ENCODE assay signal across 36 mouse cellular contexts in the genomic region with DNA sequence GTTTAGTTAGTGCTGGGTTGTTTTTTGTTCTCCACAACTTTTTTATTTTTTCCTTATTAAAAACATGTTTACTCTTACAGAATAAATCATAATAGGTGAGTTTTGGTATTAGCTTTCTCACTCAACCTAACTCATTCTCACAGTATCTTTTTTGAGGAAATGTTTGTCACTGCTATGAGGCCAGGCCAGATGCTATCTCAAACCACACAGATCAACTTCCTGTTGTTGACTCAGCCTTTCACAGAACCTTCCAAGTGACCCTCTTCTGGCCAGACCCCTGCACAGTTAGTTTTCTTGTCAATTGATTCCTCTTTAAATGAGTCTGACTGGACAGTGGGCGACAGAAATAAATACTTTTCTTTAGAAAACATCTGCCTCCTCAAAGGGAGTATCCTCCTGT. TPM values are rescaled to one million over a fixed set of nuclear protein-coding genes. Genes with fewer than 3 reads are reported as not detected.
DNase-seq lines count a peak whose midpoint lies in the region; ATAC-seq and TF ChIP-seq lines count a peak whose summit lies in the region.
"Had no signal": no experiment of that assay in that cellular context is flagged by ENCODE, and none has a peak within 500 bp of the region (broad histone marks: within the 10 kb centered on the region; RNA-seq: fewer than 3 reads in every experiment).

No protein-coding gene starts in this region.

- no peak overlapping the region for H3K9ac ChIP-seq in MEL (ENCODE audit: control insufficient read depth, low read depth, low read length, poor library complexity, severe bottlenecking)
- H3K9ac ChIP-seq: embryonic facial prominence, embryonic 12.5 days; forebrain, embryonic 12.5 days; heart, embryonic 12.5 days; limb, embryonic 15.5 days; liver, embryonic 14.5 days; lung, embryonic 15.5 days had no signal

- TF ChIP-seq POLR2A in MEL (IDR thresholded peaks at IDR 0.05; ENCODE audit: control insufficient read depth in 1 of 2, insufficient read depth in 1 of 2, low read depth in 1 of 2, low read length in 2 of 2, poor library complexity in 1 of 2) = no peak

- no peaks in the 10 kb centered on the region for H3K27me3 ChIP-seq in MEL (ENCODE audit: control insufficient read depth in 1 of 2, insufficient read depth in 2 of 2, low read length in 2 of 2)
- H3K27me3 ChIP-seq: embryonic facial prominence, embryonic 12.5 days; forebrain, embryonic 12.5 days; heart, embryonic 12.5 days; limb, embryonic 15.5 days; lung, embryonic 15.5 days; Patski had no signal

- H3K36me3 ChIP-seq in MEL (ENCODE audit: control insufficient read depth in 1 of 2, insufficient read depth in 2 of 2, low read length in 2 of 2) = peaks cover 0 to 5% of the 10 kb centered on the region in 2 experiments; a peak in 2 of 4 replicates
- H3K36me3 ChIP-seq: embryonic facial prominence, embryonic 12.5 days; forebrain, embryonic 12.5 days; heart, embryonic 12.5 days; limb, embryonic 15.5 days; lung, embryonic 15.5 days; midbrain, embryonic 10.5 days had no signal

- H3K4me1 ChIP-seq in MEL (ENCODE audit: control insufficient read depth in 1 of 2, insufficient read depth in 2 of 2, low read length in 2 of 2) = peaks cover 0 to 2% of the 10 kb centered on the region in 2 experiments; a peak in 1 of 4 replicates
- H3K4me1 ChIP-seq: embryonic facial prominence, embryonic 12.5 days; forebrain, embryonic 12.5 days; heart, embryonic 12.5 days; limb, embryonic 15.5 days; lung, embryonic 15.5 days had no signal

- TF ChIP-seq CTCF in MEL (IDR thresholded peaks at IDR 0.05 in 2 of 3, conservative IDR thresholded peaks at IDR 0.05 in 1 of 3; ENCODE audit: control insufficient read depth in 1 of 3, insufficient read depth in 1 of 3, low read depth in 2 of 3, low read length in 3 of 3, poor library complexity in 1 of 3, severe bottlenecking in 1 of 3) = no peak

- H3K27ac ChIP-seq in MEL (ENCODE audit: control insufficient read depth, low read depth, low read length) = no peak overlapping the region
- H3K27ac ChIP-seq: embryonic facial prominence, embryonic 12.5 days; forebrain, embryonic 12.5 days; gastrocnemius, adult 2 months; hindbrain, postnatal 0 days; kidney, postnatal 0 days; limb, embryonic 15.5 days; liver, embryonic 14.5 days; lung, embryonic 15.5 days; midbrain, embryonic 10.5 days had no signal

- no peaks in the 10 kb centered on the region for H3K79me2 ChIP-seq in MEL (ENCODE audit: control insufficient read depth, insufficient read depth, low read length, poor library complexity)

- DNase-seq in A20 (ENCODE audit: low read depth, low spot score) (peak; percentile 47), MEL (ENCODE audit: low read depth, low spot score) (peak; percentile 38)
- no peak for DNase-seq in thymus, postnatal 4 days
- DNase-seq in cerebellum, postnatal 36 days = no peak
- DNase-seq in kidney, adult 18-20 months = no peak
- DNase-seq: adrenal gland, adult 2 months; cerebellum, adult 11-12 months; cerebellum, postnatal 10 days; gastrocnemius, adult 2 months; heart, postnatal 10 days; kidney, adult 11 months; left cerebral cortex, postnatal 4 days; lung, postnatal 36 days; right cerebral cortex, postnatal 25 days; spleen, adult 18-20 months; thymus, postnatal 14 days had no signal

- TF ChIP-seq RAD21 in MEL (IDR thresholded peaks at IDR 0.05; ENCODE audit: low read depth, low read length) = no peak

- peak in 1 of 2 experiments; percentile 18; a peak in 1 of 4 replicates for TF ChIP-seq EP300 in MEL (IDR thresholded peaks at IDR 0.05; ENCODE audit: low read depth in 1 of 2, low read length in 2 of 2)

- H3K4me3 ChIP-seq in MEL (ENCODE audit: control insufficient read depth in 1 of 2, insufficient read depth in 1 of 2, low read depth in 2 of 2, low read length in 2 of 2) = no peak overlapping the region
- H3K4me3 ChIP-seq: embryonic facial prominence, embryonic 12.5 days; forebrain, embryonic 12.5 days; gastrocnemius, adult 2 months; heart, embryonic 12.5 days; limb, embryonic 15.5 days; lung, embryonic 15.5 days; midbrain, embryonic 10.5 days had no signal

- ATAC-seq in hematopoietic stem cell, adult 5-6 weeks (replicated peaks in 1 of 2; ENCODE audit: insufficient read depth in 1 of 2, low FRiP score in 2 of 2, low TSS enrichment in 1 of 2, low read depth in 1 of 2, poor library complexity in 2 of 2, severe bottlenecking in 2 of 2) = peak; percentile 88 to 89
- ATAC-seq in monocyte, adult 5-6 weeks (replicated peaks; ENCODE audit: insufficient number of reproducible peaks, low FRiP score, low TSS enrichment, poor library complexity, severe bottlenecking) = peak; percentile 71
- ATAC-seq: hindbrain, postnatal 0 days; Patski had no signal

- H3K9me3 ChIP-seq in MEL (replicated peaks; ENCODE audit: insufficient read depth, low read length) = no peaks in the 10 kb centered on the region
- H3K9me3 ChIP-seq: embryonic facial prominence, embryonic 12.5 days; forebrain, embryonic 12.5 days; heart, embryonic 12.5 days; limb, embryonic 15.5 days; lung, embryonic 15.5 days; midbrain, embryonic 10.5 days had no signal

TF ChIP-seq in MEL, 35 proteins besides CTCF, POLR2A, EP300 and RAD21:
- TF ChIP-seq GATA1 (IDR thresholded peaks at IDR 0.05; ENCODE audit: low read depth, low read length) = peak; percentile 61
- TF ChIP-seq HCFC1 (IDR thresholded peaks at IDR 0.05; ENCODE audit: low read depth, low read length) = no peak
- no peak for TF ChIP-seq RCOR1 (IDR thresholded peaks at IDR 0.05; ENCODE audit: low read depth, low read length)
- TF ChIP-seq NELFE (IDR thresholded peaks at IDR 0.05; ENCODE audit: low read depth, low read length) = no peak
- TF ChIP-seq ZKSCAN1 (IDR thresholded peaks at IDR 0.05; ENCODE audit: low read depth, low read length) = no peak
- no peak for TF ChIP-seq KAT2A (conservative IDR thresholded peaks at IDR 0.05; ENCODE audit: low read depth, low read length)

RNA-seq across cellular contexts. Expression of gene Prkx, which starts 5.5 kb away (rescaled TPM):
- total RNA-seq in MEL (2012; rRNA removed) = 4.3 and 4.4 TPM in 2 replicates
- polyA plus RNA-seq in MEL (2012; ENCODE audit: insufficient read depth in 1 of 2, insufficient read length in 2 of 2, low read depth in 1 of 2, low replicate concordance in 2 of 2, missing spikeins in 1 of 2) = 1 to 10 TPM in 1 of 2 experiments, not detected in 1; 6.7 TPM
- total RNA-seq in hematopoietic stem cell, adult 5-6 weeks (2017) = 12.3 and 19.4 TPM in 2 replicates
- 46.7 to 56.2 TPM (median 49.5 TPM) in 3 replicates for total RNA-seq in monocyte, adult 5-6 weeks (2017)

RNA-seq across cellular contexts. Expression of gene Pbsn, which starts 51.9 kb away (rescaled TPM):
- not detected in 2 replicates for total RNA-seq in MEL (2012; rRNA removed)
- not detected for polyA plus RNA-seq in MEL (2012; ENCODE audit: insufficient read depth in 1 of 2, insufficient read length in 2 of 2, low read depth in 1 of 2, low replicate concordance in 2 of 2, missing spikeins in 1 of 2)
- total RNA-seq in hematopoietic stem cell, adult 5-6 weeks (2017) = not detected in 2 replicates
- not detected in 3 replicates for total RNA-seq in monocyte, adult 5-6 weeks (2017)
- total RNA-seq: adrenal gland, adult 2 months; adrenal gland, postnatal 4 days; gastrocnemius, adult 2 months; heart, postnatal 10 days; hindbrain, postnatal 0 days; layer of hippocampus, adult 18-20 months; layer of hippocampus, postnatal 14 days; left cerebral cortex, adult 8-10 months; left cerebral cortex, postnatal 4 days had no signal
- polyA plus RNA-seq: adrenal gland, adult 2 months; embryonic facial prominence, embryonic 12.5 days; forebrain, embryonic 12.5 days; gonadal fat pad, adult 2 months; heart, embryonic 12.5 days; hindbrain, embryonic 11.5 days; hindbrain, postnatal 0 days; kidney, postnatal 0 days; limb, embryonic 15.5 days; liver, embryonic 14.5 days; lung, embryonic 15.5 days; midbrain, embryonic 10.5 days; neural tube, embryonic 11.5 days; Patski; testis, adult 2 months had no signal

Comparison
In these comparisons a context has a peak if more than half of its experiments do, and no peak if none do; other contexts are left out.
1. DNase-seq: peak in A20 (single experiment) and MEL (single experiment); none in thymus, postnatal 4 days (single experiment), cerebellum, postnatal 36 days (0 of 2) and kidney, adult 18-20 months (single experiment).